Mouse (Mus musculus) testis, adult 2 months (tissue): ENCODE data around the gene Ehd1. TPM values are rescaled to one million over a fixed set of nuclear protein-coding genes. Genes with fewer than 3 reads are reported as not detected.

Experiments
- H3K27ac ChIP-seq: fragments of 200-500 bp; 2 replicates; pipeline ENCODE4 v1.5.1; 2012; ENCODE audit warnings: low read depth, low read length; ENCODE audit not compliant: control insufficient read depth, insufficient read depth
- H3K27me3 ChIP-seq: fragments of 200-500 bp; 2 replicates; pipeline ENCODE4 v1.6.1; 2012; ENCODE audit warnings: mild to moderate bottlenecking, low read length, moderate library complexity; ENCODE audit not compliant: control insufficient read depth, insufficient read depth
- H3K36me3 ChIP-seq: fragments of 200-500 bp; 2 replicates; pipeline ENCODE4 v1.6.1; 2012; ENCODE audit warnings: mild to moderate bottlenecking, low read length; ENCODE audit not compliant: control insufficient read depth, insufficient read depth
- H3K4me1 ChIP-seq: fragments of 200-500 bp; 2 replicates; pipeline ENCODE4 v1.6.1; 2012; ENCODE audit warnings: low read length; ENCODE audit not compliant: control insufficient read depth, insufficient read depth
- H3K4me3 ChIP-seq: fragments of 200-500 bp; 2 replicates; pipeline ENCODE4 v1.5.1; 2012; ENCODE audit warnings: low read depth, mild to moderate bottlenecking, low read length, moderate library complexity, mixed read lengths; ENCODE audit not compliant: control insufficient read depth
- CTCF ChIP-seq: fragments of 200-500 bp; IDR thresholded peaks from 2 replicates; pipeline ENCODE4 v1.5.1; 2012; ENCODE audit warnings: low read depth, mild to moderate bottlenecking, inconsistent platforms, low read length, moderate library complexity; ENCODE audit not compliant: control insufficient read depth, insufficient read depth, insufficient replicate concordance
- POLR2A ChIP-seq: fragments of 200-500 bp; IDR thresholded peaks from 2 replicates; pipeline ENCODE4 v1.6.1; 2012; ENCODE audit warnings: low read depth, mild to moderate bottlenecking, inconsistent platforms, low read length, moderate library complexity; ENCODE audit not compliant: control insufficient read depth
- polyA plus RNA-seq: library from polyadenylated mRNA; depleted of rRNA; stranded (reverse); fragments of >200 nt; gene quantifications from 2 replicates; pipeline ENCODE4 v1.2.3, GENCODE M21; 2012

The Ehd1 gene
- polyA plus RNA-seq, 1 experiment: 521 TPM

GRCm38 (mm10) chr19:6262222-6262621, 14.3 kb upstream of the Ehd1 start:
- no peaks in the 10 kb centered on the region; the same call in 1 of the 2 replicates for H3K36me3 ChIP-seq
- no peaks in the 10 kb centered on the region for H3K27me3 ChIP-seq

GRCm38 (mm10) chr19:6262839-6263433, 13.6 kb upstream of the Ehd1 start:
- no peak overlapping the region for H3K27ac ChIP-seq
- H3K36me3 ChIP-seq: no peaks in the 10 kb centered on the region; the same call in 1 of the 2 replicates
- TF ChIP-seq CTCF (no peak), POLR2A (no peak)
- H3K27me3 ChIP-seq: no peaks in the 10 kb centered on the region
- no peaks in the 10 kb centered on the region for H3K4me1 ChIP-seq
- H3K4me3 ChIP-seq: no peak overlapping the region

More at GRCm38 (mm10) chr19:6262222-6262621, 14.3 kb upstream of the Ehd1 start:
- TF ChIP-seq POLR2A (no peak), CTCF (peak; percentile 99)
- H3K4me1 ChIP-seq: no peaks in the 10 kb centered on the region
- no peak overlapping the region for H3K27ac ChIP-seq
- H3K4me3 ChIP-seq: no peak overlapping the region

GRCm38 (mm10) chr19:6264200-6264599, 12.3 kb upstream of the Ehd1 start:
- no peaks in the 10 kb centered on the region; the same call in 1 of the 2 replicates for H3K36me3 ChIP-seq
- TF ChIP-seq POLR2A (no peak), CTCF (no peak)
- H3K4me3 ChIP-seq: no peak overlapping the region
- no peak overlapping the region for H3K27ac ChIP-seq
- no peaks in the 10 kb centered on the region for H3K27me3 ChIP-seq
- H3K4me1 ChIP-seq: no peaks in the 10 kb centered on the region

- Histone ChIP-seq H3K36me3 (no peaks in the 10 kb centered on the region; the same call in 1 of the 2 replicates), H3K4me3 (no peak overlapping the region), H3K27me3 (no peaks in the 10 kb centered on the region), H3K27ac (no peak overlapping the region), H3K4me1 (no peaks in the 10 kb centered on the region)
- no peak for TF ChIP-seq CTCF
- TF ChIP-seq POLR2A: no peak
These were observed 11.6 kb upstream of the Ehd1 start for GRCm38 (mm10) chr19:6264945-6265344.

- H3K27me3 ChIP-seq: no peaks in the 10 kb centered on the region
- no peak for TF ChIP-seq POLR2A
- H3K27ac ChIP-seq: no peak overlapping the region
- no peaks in the 10 kb centered on the region; the same call in 1 of the 2 replicates for H3K36me3 ChIP-seq
- H3K4me1 ChIP-seq: no peaks in the 10 kb centered on the region
- H3K4me3 ChIP-seq: no peak overlapping the region
These were observed 10.8 kb upstream of the Ehd1 start for GRCm38 (mm10) chr19:6265727-6266182.

- H3K27ac ChIP-seq: no peak overlapping the region
- TF ChIP-seq CTCF (no peak), POLR2A (no peak)
These were observed 9.0 kb upstream of the Ehd1 start for GRCm38 (mm10) chr19:6267306-6268169.

GRCm38 (mm10) chr19:6268170-6268528, 8.4 kb upstream of the Ehd1 start:
- H3K27ac ChIP-seq: no peak overlapping the region
- no peaks in the 10 kb centered on the region for H3K36me3 ChIP-seq
- TF ChIP-seq POLR2A (no peak), CTCF (peak; percentile 91; the same call in 1 of the 2 replicates)
- no peak overlapping the region for H3K4me3 ChIP-seq
- no peaks in the 10 kb centered on the region for H3K27me3 ChIP-seq
- H3K4me1 ChIP-seq: no peaks in the 10 kb centered on the region

More at GRCm38 (mm10) chr19:6267306-6268169, 9.0 kb upstream of the Ehd1 start:
- Histone ChIP-seq H3K36me3 (no peaks in the 10 kb centered on the region), H3K27me3 (no peaks in the 10 kb centered on the region), H3K4me1 (no peaks in the 10 kb centered on the region), H3K4me3 (no peak overlapping the region)
